Mouse (Mus musculus): ENCODE measurements around the gene Pclaf. TPM values are rescaled to one million over a fixed set of nuclear protein-coding genes. Genes with fewer than 3 reads are reported as not detected.

Pclaf gene
- polyA plus RNA-seq (2012; fragmentation: generic; extraction: Trizol): 100 to 1,000 TPM in 1 of 2 experiments, 10 to 100 TPM in 1; 30.3 to 100 TPM

DNA sequence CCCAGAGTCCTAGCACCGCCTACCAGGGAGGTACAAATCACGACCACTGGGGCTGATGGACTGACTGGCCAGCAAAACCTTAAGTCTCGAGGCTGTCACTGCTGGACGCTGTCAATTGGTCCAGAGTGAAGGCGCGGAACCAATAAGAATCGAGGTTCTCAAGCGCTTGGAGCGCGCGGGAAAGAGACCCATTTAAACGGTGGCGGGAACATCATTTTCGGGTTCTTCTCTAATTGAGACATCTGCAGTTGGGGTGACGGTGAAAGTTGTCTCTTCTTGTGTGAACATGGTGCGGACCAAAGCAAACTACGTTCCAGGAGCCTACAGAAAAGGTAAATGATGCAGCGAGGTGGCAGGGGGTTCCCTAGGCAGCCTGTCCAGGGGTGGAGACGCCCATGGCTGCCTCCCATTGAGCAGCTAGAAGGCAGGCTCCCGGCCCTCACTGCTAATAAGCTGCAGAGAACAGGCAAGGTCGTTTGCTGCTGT, at the start of gene Pclaf:
Gene Pclaf (plus strand): TSS at position 95 of the 486 bp plus-strand sequence.

DNA sequence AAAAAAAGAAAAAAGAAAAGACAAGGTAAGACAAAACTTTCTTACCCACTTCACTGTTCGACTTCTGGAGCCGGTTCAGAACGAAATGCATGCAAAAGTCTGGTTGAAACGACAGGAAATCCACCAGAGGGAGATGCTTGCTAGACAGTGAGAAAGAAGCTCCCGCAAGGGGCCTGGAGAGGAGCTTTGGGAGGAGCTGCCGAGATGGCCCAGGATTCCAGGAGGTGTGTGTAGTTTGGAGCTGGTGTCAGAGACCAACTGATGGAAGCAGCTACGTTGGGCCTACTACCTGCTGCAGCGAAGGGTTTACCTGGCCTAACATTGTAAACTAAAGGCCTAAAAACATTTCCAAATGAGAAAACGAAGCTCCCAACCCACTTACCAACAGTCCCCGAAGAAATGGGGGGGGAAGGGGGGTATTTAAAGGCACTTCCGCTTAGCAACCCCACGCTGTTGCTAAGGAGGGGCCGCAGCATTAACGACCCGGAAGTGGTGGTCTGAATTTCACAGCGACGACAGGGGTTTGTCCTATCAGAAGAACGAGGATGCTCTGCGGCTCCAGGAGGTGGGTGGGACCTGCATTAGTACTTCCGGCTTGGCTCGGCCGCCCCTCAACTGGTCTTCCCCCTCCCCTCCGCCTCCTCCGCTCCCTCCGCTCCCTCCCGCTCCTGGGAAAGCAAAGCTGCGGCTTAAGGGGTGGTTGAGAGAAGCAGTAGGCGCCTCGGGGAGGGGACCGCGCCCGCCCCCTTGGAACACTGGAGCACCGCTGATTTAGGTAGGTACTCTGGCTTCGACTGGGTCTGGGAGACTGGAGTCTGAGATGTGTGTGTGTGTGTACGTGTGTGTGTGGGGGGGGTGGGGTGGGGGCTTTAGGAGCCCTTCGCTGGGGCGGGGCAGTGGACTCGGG, 18.6 kb downstream of the Pclaf start, which contains the start of the genes Trip4 and Csnk1g1:
Gene Trip4 (minus strand): TSS at position 401 of the 907 bp plus-strand sequence.
Gene Csnk1g1 (plus strand): TSS at position 531 of the 907 bp plus-strand sequence.

Other genes starting within 250 kb of the Pclaf start
- 100 to 1,000 TPM in 1 of 2 experiments, 10 to 100 TPM in 1; 48.0 to 159 TPM for gene Oaz2, start 222.2 kb upstream of the Pclaf start, polyA plus RNA-seq (2012; fragmentation: generic; extraction: Trizol)
- 1 to 10 TPM in 1 of 2 experiments, under 1 TPM in 1; 0.90 to 5.5 TPM for gene Zfp609, start 62.7 kb upstream of the Pclaf start, polyA plus RNA-seq (2012; fragmentation: generic; extraction: Trizol)
- 1 to 10 TPM in 1 of 2 experiments, under 1 TPM in 1; 0.74 to 7.8 TPM for gene Trip4, start 18.6 kb downstream of the Pclaf start, polyA plus RNA-seq (2012; fragmentation: generic; extraction: Trizol)
- gene Csnk1g1, start 18.7 kb downstream of the Pclaf start, polyA plus RNA-seq (2012; fragmentation: generic; extraction: Trizol): 1 to 10 TPM in 1 of 2 experiments, under 1 TPM in 1; 0.70 to 5.9 TPM
- 1,000 to 10,000 TPM in 1 of 2 experiments, 100 to 1,000 TPM in 1; 741 to 1,091 TPM for gene Ppib, start 170.0 kb downstream of the Pclaf start, polyA plus RNA-seq (2012; fragmentation: generic; extraction: Trizol)
- gene Snx22, start 179.5 kb downstream of the Pclaf start, polyA plus RNA-seq (2012; fragmentation: generic; extraction: Trizol): 1 to 10 TPM; 1.1 to 1.2 TPM
- gene Snx1, start 236.3 kb downstream of the Pclaf start, polyA plus RNA-seq (2012; fragmentation: generic; extraction: Trizol): 10 to 100 TPM; 14.6 to 66.4 TPM
- 10 to 100 TPM; 18.2 to 27.9 TPM for gene Ciao2a, start 236.4 kb downstream of the Pclaf start, polyA plus RNA-seq (2012; fragmentation: generic; extraction: Trizol)

All from C3H10T1/2 (cell line).